In genomic region chr12:85486766-85487069, GRCm38 (mm10) we compare ENCODE assay signal across 8 mouse cellular contexts. TPM values are rescaled to one million over a fixed set of nuclear protein-coding genes. Genes with fewer than 3 reads are reported as not detected.
DNase-seq lines count a peak whose midpoint lies in the region; ATAC-seq and TF ChIP-seq lines count a peak whose summit lies in the region.

No protein-coding gene starts in this region.

- peaks cover 0 to 8% of the 10 kb centered on the region in 2 experiments; a peak in 1 of 4 replicates for H3K4me1 ChIP-seq in MEL (ENCODE audit: control insufficient read depth in 1 of 2, insufficient read depth in 2 of 2, low read length in 2 of 2)
- peaks cover 19% of the 10 kb centered on the region for H3K4me1 ChIP-seq in forebrain, embryonic 13.5 days
- H3K4me1 ChIP-seq in kidney, embryonic 16.5 days (ENCODE audit: insufficient read depth, low read length) = peaks cover 17% of the 10 kb centered on the region
- peaks cover 29% of the 10 kb centered on the region for H3K4me1 ChIP-seq in midbrain, embryonic 10.5 days

- no peaks in the 10 kb centered on the region for H3K9me3 ChIP-seq in MEL (replicated peaks; ENCODE audit: insufficient read depth, low read length)
- H3K9me3 ChIP-seq in forebrain, embryonic 13.5 days (replicated peaks) = no peaks in the 10 kb centered on the region
- H3K9me3 ChIP-seq in kidney, embryonic 16.5 days (ENCODE audit: low read length) = no peaks in the 10 kb centered on the region
- H3K9me3 ChIP-seq in midbrain, embryonic 10.5 days (replicated peaks) = no peaks in the 10 kb centered on the region

- WGBS in forebrain, embryonic 13.5 days = under 1% methylated on average over 20 of the region's 20 CpGs
- WGBS in kidney, embryonic 16.5 days = under 1% methylated on average over 20 of the region's 20 CpGs
- 2% methylated on average over 20 of the region's 20 CpGs for WGBS in midbrain, embryonic 10.5 days

- no peak for TF ChIP-seq POLR2A in MEL (IDR thresholded peaks at IDR 0.05; ENCODE audit: control insufficient read depth in 1 of 2, insufficient read depth in 1 of 2, low read depth in 1 of 2, low read length in 2 of 2, poor library complexity in 1 of 2)

- H3K9ac ChIP-seq in MEL (ENCODE audit: control insufficient read depth, low read depth, low read length, poor library complexity, severe bottlenecking) = peak overlapping the region; percentile 62
- peak overlapping the region; percentile 57; the same call in 1 of the 2 replicates for H3K9ac ChIP-seq in forebrain, embryonic 13.5 days
- H3K9ac ChIP-seq in kidney, embryonic 16.5 days (replicated peaks; ENCODE audit: low read length) = peak overlapping the region; percentile 53

- intact Hi-C loops in heart, postnatal 14 days (cut with DNase I) = loop anchor here (1.0 to 10.0 kb wide), 3 partner anchors 112 to 352 kb away; partner anchors contain the start of gene Tmed10

- H3K4me2 ChIP-seq in forebrain, embryonic 13.5 days = peak overlapping the region; percentile 73
- peak overlapping the region; percentile 82 for H3K4me2 ChIP-seq in kidney, embryonic 16.5 days (replicated peaks; ENCODE audit: low read depth, low read length)

- H3K4me3 ChIP-seq in MEL (ENCODE audit: control insufficient read depth in 1 of 2, insufficient read depth in 1 of 2, low read depth in 2 of 2, low read length in 2 of 2) = peak overlapping the region; percentile 79 to 93
- H3K4me3 ChIP-seq in forebrain, embryonic 13.5 days = peak overlapping the region; percentile 47
- peak overlapping the region; percentile 65 for H3K4me3 ChIP-seq in kidney, embryonic 16.5 days (ENCODE audit: low read length)
- peak overlapping the region; percentile 65 for H3K4me3 ChIP-seq in midbrain, embryonic 10.5 days

- H3K36me3 ChIP-seq in MEL (ENCODE audit: control insufficient read depth in 1 of 2, insufficient read depth in 2 of 2, low read length in 2 of 2) = 0 out of 4 replicates have a peak, but pooled peaks cover 0 to 2% of the 10 kb centered on the region in 2 experiments
- no peaks in the 10 kb centered on the region for H3K36me3 ChIP-seq in forebrain, embryonic 13.5 days (ENCODE audit: poor library complexity, severe bottlenecking)
- H3K36me3 ChIP-seq in kidney, embryonic 16.5 days (ENCODE audit: insufficient read depth, low read length) = no peaks in the 10 kb centered on the region
- H3K36me3 ChIP-seq in midbrain, embryonic 10.5 days = no peaks in the 10 kb centered on the region

- peak; percentile 94 for DNase-seq in heart, adult 11 months
- no peak for DNase-seq in heart, postnatal 14 days
- DNase-seq in MEL (ENCODE audit: low read depth, low spot score) = peak; percentile 53
- DNase-seq in midbrain, embryonic 10.5 days (ENCODE audit: low spot score) = peak; percentile 47
- no peak for DNase-seq in urinary bladder, adult 2 months (ENCODE audit: low spot score)
- no peak for DNase-seq in layer of hippocampus, postnatal 10 days (ENCODE audit: low spot score in 2 of 2)

- no peak for TF ChIP-seq RAD21 in MEL (IDR thresholded peaks at IDR 0.05; ENCODE audit: low read depth, low read length)

- TF ChIP-seq CTCF in MEL (IDR thresholded peaks at IDR 0.05 in 2 of 3, conservative IDR thresholded peaks at IDR 0.05 in 1 of 3; ENCODE audit: control insufficient read depth in 1 of 3, insufficient read depth in 1 of 3, low read depth in 2 of 3, low read length in 3 of 3, poor library complexity in 1 of 3, severe bottlenecking in 1 of 3) = no peak

- H3K27me3 ChIP-seq in MEL (ENCODE audit: control insufficient read depth in 1 of 2, insufficient read depth in 2 of 2, low read length in 2 of 2) = no peaks in the 10 kb centered on the region; a peak in 1 of 4 replicates
- H3K27me3 ChIP-seq in forebrain, embryonic 13.5 days = peaks cover 16% of the 10 kb centered on the region; the same call in 1 of the 2 replicates
- H3K27me3 ChIP-seq in kidney, embryonic 16.5 days (ENCODE audit: insufficient read depth, low read length) = no peaks in the 10 kb centered on the region
- H3K27me3 ChIP-seq in midbrain, embryonic 10.5 days (ENCODE audit: low read depth, poor library complexity, severe bottlenecking) = peaks cover 30% of the 10 kb centered on the region

- H3K27ac ChIP-seq in MEL (ENCODE audit: control insufficient read depth, low read depth, low read length) = no peak overlapping the region
- H3K27ac ChIP-seq in forebrain, embryonic 13.5 days = no peak overlapping the region
- no peak overlapping the region for H3K27ac ChIP-seq in kidney, embryonic 16.5 days (ENCODE audit: low read length)
- H3K27ac ChIP-seq in midbrain, embryonic 10.5 days (replicated peaks) = no peak overlapping the region

- TF ChIP-seq EP300 in MEL (IDR thresholded peaks at IDR 0.05; ENCODE audit: low read depth in 1 of 2, low read length in 2 of 2) = no peak

- no peaks in the 10 kb centered on the region for H3K79me2 ChIP-seq in MEL (ENCODE audit: control insufficient read depth, insufficient read depth, low read length, poor library complexity)

- no peak for ATAC-seq in forebrain, embryonic 13.5 days
- ATAC-seq in kidney, embryonic 16.5 days (ENCODE audit: low FRiP score, low TSS enrichment) = no peak

TF ChIP-seq in MEL, 35 proteins besides CTCF, POLR2A, EP300 and RAD21:
- TF ChIP-seq SMC3 (IDR thresholded peaks at IDR 0.05; ENCODE audit: low read depth, low read length) (0 out of 2 replicates have a peak, but pooled peaks have one; percentile 13), KAT2A (conservative IDR thresholded peaks at IDR 0.05; ENCODE audit: low read depth, low read length) (no peak), SIN3A (IDR thresholded peaks at IDR 0.05; ENCODE audit: low read length) (peak; percentile 38; the same call in 1 of the 2 replicates)
TF ChIP-seq in MEL: peak in this region for 2.

RNA-seq across cellular contexts. Expression of gene Fos, which starts 13.0 kb away (rescaled TPM):
- 1 to 10 TPM; 4.3 to 5.0 TPM for total RNA-seq in heart, postnatal 14 days (2021)
- 0.56 and 1.4 TPM in 2 replicates for total RNA-seq in MEL (2012; rRNA removed)
- polyA plus RNA-seq in MEL (2012; ENCODE audit: insufficient read depth in 1 of 2, insufficient read length in 2 of 2, low read depth in 1 of 2, low replicate concordance in 2 of 2, missing spikeins in 1 of 2) = under 1 TPM in 1 of 2 experiments, not detected in 1; 0.81 TPM
- polyA plus RNA-seq in forebrain, embryonic 13.5 days (2015; fragmentation: Nextera tagmentation; extraction: Ambion mirVana) = 1.1 and 1.2 TPM in 2 replicates
- polyA plus RNA-seq in kidney, embryonic 16.5 days (2015; fragmentation: Nextera tagmentation; extraction: Ambion mirVana) = 2.7 and 3.5 TPM in 2 replicates
- polyA plus RNA-seq in midbrain, embryonic 10.5 days (2016; fragmentation: Nextera tagmentation; extraction: Ambion mirVana) = 0.54 and 1.1 TPM in 2 replicates
- 28.5 and 37.0 TPM in 2 replicates for polyA plus RNA-seq in urinary bladder, adult 2 months (2012; rRNA removed)
- total RNA-seq in layer of hippocampus, postnatal 10 days (2021) = 1 to 10 TPM; 8.2 to 9.3 TPM

Comparison
In these comparisons a context has a peak if more than half of its experiments do, and no peak if none do; other contexts are left out.
1. DNase-seq: peak in heart, adult 11 months (single experiment), MEL (single experiment) and midbrain, embryonic 10.5 days (single experiment); none in heart, postnatal 14 days (0 of 2), urinary bladder, adult 2 months (single experiment) and layer of hippocampus, postnatal 10 days (0 of 2).
2. Peak in every context shown above with its lines, with median percentiles within 50 percentile points of each other: H3K4me3 ChIP-seq and H3K9ac ChIP-seq.